Mouse (Mus musculus): Measurements from ENCODE around the gene Stn1. TPM values are rescaled to one million over a fixed set of nuclear protein-coding genes. Genes with fewer than 3 reads are reported as not detected.
A peak's percentile ranks its signal among the peaks of the same experiment; 100 is the strongest.

Stn1 gene
- polyA plus RNA-seq, 1 experiment from 2014 or later, result 47.1 TPM

GRCm38 (mm10) chr19:47516879-47517278 lies 20.4 kb downstream of the Stn1 start:
- Histone ChIP-seq H3K36me3 (peaks cover 43% of the 10 kb centered on the region), H3K27me3 (no peaks in the 10 kb centered on the region), H3K4me1 (peaks cover 28% of the 10 kb centered on the region), H3K9me3 (replicated peaks) (no peaks in the 10 kb centered on the region), H3K4me2 (no peak overlapping the region), H3K27ac (no peak overlapping the region), H3K4me3 (replicated peaks) (no peak overlapping the region), H3K9ac (no peak overlapping the region)
- ATAC-seq (replicated peaks; ENCODE audit: low FRiP score), result no peak
- 94% methylated on average over 12 of the region's 12 CpGs for WGBS

- Histone ChIP-seq H3K9me3 (replicated peaks) (no peaks in the 10 kb centered on the region), H3K27me3 (no peaks in the 10 kb centered on the region), H3K27ac (no peak overlapping the region), H3K4me3 (replicated peaks) (no peak overlapping the region), H3K36me3 (peaks cover 33% of the 10 kb centered on the region), H3K4me2 (no peak overlapping the region), H3K4me1 (peaks cover 46% of the 10 kb centered on the region), H3K9ac (no peak overlapping the region)
- WGBS, result 41% methylated on average over 5 of the region's 5 CpGs
- no peak for ATAC-seq (replicated peaks; ENCODE audit: low FRiP score)
Observed at GRCm38 (mm10) chr19:47515091-47515490, 22.2 kb downstream of the Stn1 start.

GRCm38 (mm10) chr19:47513618-47513897 lies 23.7 kb downstream of the Stn1 start:
- H3K4me3 ChIP-seq (replicated peaks), result no peak overlapping the region

GRCm38 (mm10) chr19:47512794-47513617 lies 24.3 kb downstream of the Stn1 start:
- H3K4me2 ChIP-seq, result no peak overlapping the region
- H3K27me3 ChIP-seq, result no peaks in the 10 kb centered on the region
- H3K9ac ChIP-seq, result no peak overlapping the region
- 55% methylated on average over 21 of the region's 21 CpGs for WGBS
- ATAC-seq (replicated peaks; ENCODE audit: low FRiP score), result no peak
- H3K36me3 ChIP-seq, result peaks cover 39% of the 10 kb centered on the region
- peaks cover 66% of the 10 kb centered on the region for H3K4me1 ChIP-seq
- peak overlapping the region; percentile 93; the same call in 1 of the 2 replicates for H3K27ac ChIP-seq
- H3K9me3 ChIP-seq (replicated peaks), result no peaks in the 10 kb centered on the region
- H3K4me3 ChIP-seq (replicated peaks), result no peak overlapping the region

More at GRCm38 (mm10) chr19:47513618-47513897, 23.7 kb downstream of the Stn1 start:
- ATAC-seq (replicated peaks; ENCODE audit: low FRiP score), result no peak
- Histone ChIP-seq H3K4me1 (peaks cover 61% of the 10 kb centered on the region), H3K4me2 (no peak overlapping the region), H3K27ac (no peak overlapping the region), H3K36me3 (peaks cover 39% of the 10 kb centered on the region), H3K9ac (no peak overlapping the region), H3K9me3 (replicated peaks) (no peaks in the 10 kb centered on the region), H3K27me3 (no peaks in the 10 kb centered on the region)
- WGBS, result 63% methylated on average over 4 of the region's 4 CpGs

GRCm38 (mm10) chr19:47511958-47512357 lies 25.3 kb downstream of the Stn1 start:
- peaks cover 74% of the 10 kb centered on the region for H3K4me1 ChIP-seq

GRCm38 (mm10) chr19:47511294-47511675 lies 26.0 kb downstream of the Stn1 start:
- peak overlapping the region; percentile 32; the same call in 1 of the 2 replicates for H3K4me2 ChIP-seq
- H3K4me3 ChIP-seq (replicated peaks), result no peak overlapping the region
- no peaks in the 10 kb centered on the region for H3K9me3 ChIP-seq (replicated peaks)
- H3K9ac ChIP-seq, result no peak overlapping the region
- 50% methylated on average over 7 of the region's 7 CpGs for WGBS
- peaks cover 31% of the 10 kb centered on the region for H3K36me3 ChIP-seq
- no peaks in the 10 kb centered on the region for H3K27me3 ChIP-seq
- peaks cover 74% of the 10 kb centered on the region for H3K4me1 ChIP-seq
- peak overlapping the region; percentile 93 for H3K27ac ChIP-seq
- no peak for ATAC-seq (replicated peaks; ENCODE audit: low FRiP score)

More at GRCm38 (mm10) chr19:47511958-47512357, 25.3 kb downstream of the Stn1 start:
- peak overlapping the region; percentile 93 for H3K27ac ChIP-seq
- peaks cover 36% of the 10 kb centered on the region for H3K36me3 ChIP-seq
- H3K27me3 ChIP-seq, result no peaks in the 10 kb centered on the region
- no peak for ATAC-seq (replicated peaks; ENCODE audit: low FRiP score)
- H3K9ac ChIP-seq, result no peak overlapping the region
- H3K4me2 ChIP-seq, result peak overlapping the region; percentile 9; the same call in 1 of the 2 replicates
- no peak overlapping the region for H3K4me3 ChIP-seq (replicated peaks)
- 31% methylated on average over 6 of the region's 6 CpGs for WGBS
- no peaks in the 10 kb centered on the region for H3K9me3 ChIP-seq (replicated peaks)

- Histone ChIP-seq H3K27ac (peak overlapping the region; percentile 93), H3K4me1 (peaks cover 74% of the 10 kb centered on the region), H3K4me2 (peak overlapping the region; percentile 32), H3K9me3 (replicated peaks) (no peaks in the 10 kb centered on the region), H3K27me3 (no peaks in the 10 kb centered on the region), H3K9ac (no peak overlapping the region), H3K4me3 (replicated peaks) (peak overlapping the region; percentile 7; the same call in 1 of the 2 replicates), H3K36me3 (peaks cover 25% of the 10 kb centered on the region)
- WGBS, result 28% methylated on average over 25 of the region's 25 CpGs
- ATAC-seq (replicated peaks; ENCODE audit: low FRiP score), result peak; percentile 31; the same call in 1 of the 2 replicates
Observed at GRCm38 (mm10) chr19:47510473-47511293, 26.6 kb downstream of the Stn1 start.

- Histone ChIP-seq H3K36me3 (peaks cover 25% of the 10 kb centered on the region), H3K9me3 (replicated peaks) (no peaks in the 10 kb centered on the region), H3K4me1 (peaks cover 73% of the 10 kb centered on the region), H3K27me3 (no peaks in the 10 kb centered on the region), H3K9ac (no peak overlapping the region), H3K4me3 (replicated peaks) (no peak overlapping the region), H3K4me2 (peak overlapping the region; percentile 32), H3K27ac (peak overlapping the region; percentile 93)
- 75% methylated on average over 7 of the region's 7 CpGs for WGBS
- ATAC-seq (replicated peaks; ENCODE audit: low FRiP score), result no peak
Observed at GRCm38 (mm10) chr19:47510135-47510472, 27.2 kb downstream of the Stn1 start.

GRCm38 (mm10) chr19:47508771-47509281 lies 28.5 kb downstream of the Stn1 start:
- peaks cover 65% of the 10 kb centered on the region for H3K4me1 ChIP-seq
- no peak; the same call in 1 of the 2 replicates for ATAC-seq (replicated peaks; ENCODE audit: low FRiP score)
- 48% methylated on average over 5 of the region's 5 CpGs for WGBS

GRCm38 (mm10) chr19:47508191-47508590 lies 29.1 kb downstream of the Stn1 start:
- peaks cover 14% of the 10 kb centered on the region for H3K36me3 ChIP-seq
- H3K9ac ChIP-seq, result no peak overlapping the region
- H3K27ac ChIP-seq, result peak overlapping the region; percentile 93
- no peaks in the 10 kb centered on the region for H3K27me3 ChIP-seq
- H3K4me1 ChIP-seq, result peaks cover 59% of the 10 kb centered on the region
- no peaks in the 10 kb centered on the region for H3K9me3 ChIP-seq (replicated peaks)
- no peak overlapping the region for H3K4me3 ChIP-seq (replicated peaks)
- 45% methylated on average over 3 of the region's 3 CpGs for WGBS
- no peak overlapping the region for H3K4me2 ChIP-seq
- no peak for ATAC-seq (replicated peaks; ENCODE audit: low FRiP score)

More at GRCm38 (mm10) chr19:47508771-47509281, 28.5 kb downstream of the Stn1 start:
- H3K27me3 ChIP-seq, result no peaks in the 10 kb centered on the region
- H3K27ac ChIP-seq, result peak overlapping the region; percentile 93
- H3K4me2 ChIP-seq, result no peak overlapping the region
- H3K4me3 ChIP-seq (replicated peaks), result no peak overlapping the region
- no peaks in the 10 kb centered on the region for H3K9me3 ChIP-seq (replicated peaks)
- peaks cover 14% of the 10 kb centered on the region for H3K36me3 ChIP-seq
- no peak overlapping the region for H3K9ac ChIP-seq

GRCm38 (mm10) chr19:47507128-47508121 lies 29.9 kb downstream of the Stn1 start:
- 56% methylated on average over 27 of the region's 27 CpGs for WGBS
- Histone ChIP-seq H3K4me3 (replicated peaks) (no peak overlapping the region), H3K9me3 (replicated peaks) (no peaks in the 10 kb centered on the region), H3K36me3 (peaks cover 19% of the 10 kb centered on the region), H3K9ac (no peak overlapping the region), H3K4me2 (no peak overlapping the region), H3K27ac (peak overlapping the region; percentile 93), H3K4me1 (peaks cover 51% of the 10 kb centered on the region), H3K27me3 (no peaks in the 10 kb centered on the region)
- ATAC-seq (replicated peaks; ENCODE audit: low FRiP score), result no peak
